Mouse (Mus musculus) urinary bladder, postnatal 36 days (tissue): ENCODE results near the gene Tpk1.

ENCODE experiments used
- DNase-seq, 2 experiments: peaks; one replicate each; pipeline ENCODE4 v3.0.0; 2022; ENCODE audit warnings: low spot score in 2 of 2, mixed read lengths in 1 of 2

Tpk1 gene

DNA sequence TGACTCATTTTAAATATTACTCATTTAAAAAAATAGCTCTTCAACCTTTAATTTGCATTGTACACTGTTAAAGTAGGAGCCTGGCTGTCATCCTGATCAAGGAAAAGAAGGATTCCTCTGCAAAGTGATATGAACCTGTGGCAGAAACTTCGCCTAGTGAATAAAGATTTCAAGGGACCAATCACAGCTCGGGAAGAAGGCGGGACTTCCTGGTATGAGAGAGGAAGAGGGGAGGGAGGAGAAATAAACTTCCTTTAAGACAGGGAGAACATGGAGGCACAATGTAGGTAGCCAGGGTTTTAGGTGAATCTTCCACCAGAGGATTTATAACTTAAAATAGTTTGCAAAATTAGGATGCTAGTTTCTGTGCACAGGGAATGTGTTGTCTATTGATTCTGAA, 223.9 kb downstream of the Tpk1 start:
- DNase-seq = no peak

DNA sequence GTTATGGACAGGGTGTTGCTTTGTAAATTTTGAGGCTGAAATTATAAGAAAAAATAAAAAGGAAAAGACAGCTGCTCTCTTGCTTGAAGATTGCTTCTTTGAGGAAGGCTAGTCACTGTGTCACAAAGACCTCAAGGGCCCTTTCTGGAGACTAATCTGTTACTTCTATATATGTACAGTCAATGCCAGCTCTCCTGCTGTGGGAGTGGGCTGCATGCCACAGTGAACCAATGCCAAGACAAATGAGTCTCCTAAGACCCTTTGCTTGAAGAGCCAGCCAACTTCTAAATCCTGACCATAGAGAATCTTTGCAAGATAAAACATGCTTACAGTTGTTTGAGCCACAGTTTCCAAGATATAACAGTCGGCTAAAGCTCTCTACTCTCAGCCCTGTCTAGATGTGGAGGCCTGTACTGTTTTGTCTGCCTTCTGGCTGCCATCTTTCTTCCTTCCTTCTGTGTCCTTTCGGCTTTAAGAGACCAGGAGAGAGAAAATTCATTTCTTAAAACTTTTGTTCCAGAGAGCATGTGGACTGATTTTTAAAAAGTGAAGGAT, 230.0 kb downstream of the Tpk1 start:
- no peak for DNase-seq

DNA sequence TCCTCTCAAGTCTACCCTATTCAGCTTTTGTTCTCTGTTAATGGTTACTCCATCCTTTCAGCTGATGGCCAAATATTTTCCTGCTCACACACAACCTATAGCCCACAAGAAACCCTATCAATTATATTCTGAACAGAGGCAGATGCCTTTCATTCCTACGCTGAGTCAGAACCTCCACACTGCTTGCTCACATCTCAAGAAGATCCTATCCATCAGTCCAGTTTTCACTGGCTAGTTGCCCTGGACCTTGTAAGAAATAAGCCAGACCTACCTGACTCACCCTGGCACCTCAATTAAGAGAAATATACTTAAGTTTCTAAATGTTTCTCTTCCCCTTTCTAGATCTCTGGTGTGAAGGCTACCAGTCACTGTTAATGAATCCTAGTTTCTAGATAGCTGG, 231.7 kb downstream of the Tpk1 start:
- DNase-seq = no peak

DNA sequence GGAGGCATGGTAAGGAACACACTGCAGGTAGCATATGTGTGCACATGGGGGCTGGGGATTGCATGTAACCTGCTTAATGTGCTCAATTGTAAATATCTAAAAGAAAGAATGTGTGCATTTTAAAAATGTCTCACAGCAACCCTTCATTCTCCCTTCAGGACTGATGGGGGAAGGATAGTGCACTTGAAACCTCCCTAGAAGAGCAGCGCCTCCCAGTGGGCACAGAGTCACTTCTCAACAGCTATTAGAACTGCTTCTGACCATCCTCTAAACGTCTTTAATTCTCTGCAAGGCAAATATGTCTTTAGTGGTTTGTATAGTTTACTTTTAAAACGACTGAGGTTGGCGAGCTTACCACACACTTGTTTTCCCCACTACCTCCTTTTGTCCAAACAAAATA, 241.1 kb downstream of the Tpk1 start:
- DNase-seq = no peak

DNA sequence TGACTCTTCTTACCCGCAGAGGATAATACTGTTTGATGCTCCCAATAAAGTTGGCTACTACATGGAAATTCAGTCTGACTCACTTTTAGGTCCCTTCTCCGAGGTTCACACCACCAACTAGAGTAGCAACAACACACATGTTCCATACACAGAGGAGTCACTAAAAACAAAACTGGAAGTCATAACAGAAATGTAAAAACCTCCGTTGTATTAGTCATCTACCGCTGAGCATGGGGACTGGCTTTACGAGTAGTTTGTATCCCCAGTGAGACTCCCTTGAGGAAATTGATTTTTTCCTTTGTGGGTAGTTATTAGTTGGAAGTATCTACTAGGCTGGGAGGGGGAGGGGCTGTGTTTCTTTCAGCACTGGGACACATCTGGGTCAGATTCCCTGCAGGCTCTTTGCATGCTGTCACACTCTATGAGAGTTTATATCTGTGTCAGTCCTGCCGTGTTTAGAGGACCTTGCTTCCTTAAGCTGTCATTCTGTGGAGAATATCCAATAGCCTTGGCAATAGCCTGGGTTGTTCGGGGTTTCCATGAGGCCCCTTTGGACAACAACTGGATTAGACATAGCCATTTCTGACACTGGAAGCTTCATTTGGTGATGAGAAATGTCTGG, 245.6 kb downstream of the Tpk1 start:
- DNase-seq = no peak

DNA sequence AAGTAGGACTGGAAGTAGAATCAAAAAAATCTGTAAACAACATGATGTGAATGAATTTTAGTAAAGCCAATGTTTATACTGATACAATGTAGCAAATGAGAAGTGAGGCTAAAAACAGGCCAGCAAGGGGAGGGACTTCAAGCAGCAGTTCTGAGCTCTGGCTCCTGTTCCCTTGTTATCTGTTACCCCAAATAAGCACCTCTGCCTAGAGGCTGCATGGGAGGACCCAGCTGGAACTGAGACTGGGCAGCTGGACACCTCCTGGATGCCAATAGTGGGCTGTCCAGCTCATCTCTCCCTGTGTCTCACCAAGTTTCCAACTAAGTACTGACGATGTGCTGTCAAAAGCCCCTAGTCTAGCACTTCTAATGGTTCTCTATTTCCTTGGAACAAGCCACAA, 257.1 kb downstream of the Tpk1 start:
- no peak for DNase-seq

DNA sequence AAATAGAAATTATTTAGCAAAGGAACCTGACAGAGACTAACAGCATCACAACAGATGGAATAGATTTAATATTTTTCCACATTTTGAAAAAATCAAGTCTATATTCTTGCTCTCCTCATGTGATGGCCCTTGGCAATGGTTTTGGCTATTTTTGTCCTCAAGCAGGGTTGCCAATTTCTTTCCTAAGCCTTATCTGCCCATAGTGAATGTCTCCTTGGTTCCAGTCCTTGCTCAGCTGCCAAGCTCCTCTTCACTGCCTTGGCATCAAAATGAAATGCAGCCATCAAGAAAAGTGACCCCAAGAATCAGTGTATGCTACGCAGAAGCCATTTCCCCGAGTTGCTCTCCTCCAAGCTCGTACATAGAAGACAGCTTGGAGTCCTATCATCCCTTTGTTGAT, 263.0 kb downstream of the Tpk1 start:
- DNase-seq = no peak

DNA sequence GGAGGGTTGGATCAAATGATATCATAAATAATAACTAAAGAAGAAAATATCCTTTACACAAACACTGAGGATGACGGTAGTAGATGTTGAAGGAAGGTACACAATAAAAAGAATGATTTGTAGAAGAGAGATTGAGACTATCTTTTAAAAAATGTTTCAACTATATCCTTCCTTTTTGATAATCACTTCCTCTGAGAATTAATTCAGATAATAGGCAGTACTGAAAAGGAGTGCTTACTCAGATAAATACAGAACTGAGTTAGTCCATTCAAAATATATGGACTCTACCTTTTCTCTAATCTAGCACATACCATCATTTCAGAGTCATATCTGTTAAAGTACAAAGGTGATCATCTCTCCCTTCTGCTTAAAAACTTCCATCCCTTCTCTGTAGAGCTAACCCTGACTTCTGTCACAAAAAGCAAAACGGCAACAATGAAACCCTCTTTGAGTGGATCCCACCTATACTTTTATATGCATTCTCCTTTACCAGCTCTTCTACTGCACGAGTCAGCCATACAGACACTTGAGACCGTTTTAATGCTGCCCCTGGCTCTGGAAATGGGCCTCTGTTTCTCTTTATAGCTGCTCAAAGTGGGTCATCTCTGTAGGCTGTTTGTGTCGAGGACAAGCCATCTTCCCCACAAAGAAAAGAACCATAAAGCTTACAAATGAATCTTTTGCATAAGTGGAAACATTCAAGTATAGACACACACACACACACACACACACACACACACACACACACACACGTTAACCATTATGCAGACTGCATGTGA, 263.7 kb downstream of the Tpk1 start:
- DNase-seq = no peak

DNA sequence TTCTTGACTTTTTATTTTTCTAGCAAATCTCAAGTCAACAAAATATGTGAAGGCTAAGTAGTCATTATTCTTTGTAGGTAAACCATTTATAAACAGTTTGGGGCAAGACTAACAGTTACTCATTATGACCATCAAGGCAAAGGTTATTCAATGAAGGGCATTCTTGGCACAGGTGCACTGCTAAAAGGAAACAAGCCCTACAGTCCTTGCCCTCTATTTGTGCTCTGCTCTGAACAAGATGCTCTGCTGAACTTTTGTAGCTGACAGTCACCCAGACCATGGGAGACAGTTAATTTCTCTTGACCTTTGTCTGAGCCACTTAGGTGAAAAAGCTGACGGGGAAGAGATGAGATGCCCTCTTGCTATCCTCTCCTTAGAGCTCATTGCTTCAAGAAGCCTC, 269.7 kb downstream of the Tpk1 start:
- no peak for DNase-seq

DNA sequence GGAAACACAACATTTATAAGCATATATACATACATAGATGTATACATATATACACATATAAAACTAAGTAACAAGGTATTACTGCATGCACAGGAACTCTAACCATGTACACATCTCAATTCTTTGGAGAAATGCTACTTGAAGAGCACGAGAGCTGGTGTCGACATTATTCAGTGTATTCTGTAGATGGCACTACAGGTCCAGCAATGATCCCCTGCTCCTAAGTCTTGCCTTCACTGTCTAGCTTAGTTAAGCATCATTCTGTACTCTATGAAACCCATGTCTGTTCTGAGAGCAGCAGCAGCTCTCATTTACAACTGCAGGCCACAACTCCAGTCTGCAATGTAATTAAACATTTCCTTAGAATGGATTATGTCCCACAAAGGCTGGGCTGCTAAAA, 270.5 kb downstream of the Tpk1 start:
- DNase-seq = no peak

DNA sequence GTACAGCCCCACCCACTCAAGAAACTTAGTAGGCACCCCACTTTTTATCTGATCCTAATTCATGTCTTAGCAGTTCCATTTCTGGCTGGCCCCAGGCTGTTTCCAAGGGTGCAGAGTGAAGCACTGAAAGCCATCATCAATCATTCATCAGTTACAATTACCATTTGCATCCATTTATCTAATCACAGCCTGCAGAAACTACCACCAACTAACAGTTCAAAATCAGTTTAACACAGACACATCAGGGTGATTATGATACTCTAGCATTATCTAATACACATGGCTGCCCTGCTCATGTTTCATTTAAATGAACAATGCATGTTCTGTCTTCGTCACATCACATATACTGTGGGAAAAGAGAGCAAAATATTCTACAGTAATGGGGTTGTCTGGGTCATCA, 274.7 kb downstream of the Tpk1 start:
- DNase-seq = no peak

DNA sequence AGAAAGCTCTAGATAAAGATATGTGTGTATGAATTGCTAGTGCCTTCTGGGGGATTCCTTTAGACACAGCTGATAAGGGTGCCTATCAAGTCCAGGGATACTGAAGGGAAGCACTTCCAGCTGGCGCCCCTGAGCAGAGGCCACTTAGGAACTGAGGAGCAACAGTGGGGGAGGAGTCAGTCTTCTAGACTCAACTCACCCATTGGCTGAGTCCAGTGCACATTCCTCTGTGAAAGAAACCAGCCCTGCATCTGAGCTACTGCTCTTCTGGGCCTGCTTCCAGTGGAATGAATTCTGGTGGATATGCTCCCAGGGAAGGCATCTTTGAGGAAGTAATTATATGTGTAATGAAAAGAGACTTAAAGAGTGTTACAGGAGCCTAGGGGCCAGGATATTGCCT, 278.8 kb downstream of the Tpk1 start:
- DNase-seq = no peak

DNA sequence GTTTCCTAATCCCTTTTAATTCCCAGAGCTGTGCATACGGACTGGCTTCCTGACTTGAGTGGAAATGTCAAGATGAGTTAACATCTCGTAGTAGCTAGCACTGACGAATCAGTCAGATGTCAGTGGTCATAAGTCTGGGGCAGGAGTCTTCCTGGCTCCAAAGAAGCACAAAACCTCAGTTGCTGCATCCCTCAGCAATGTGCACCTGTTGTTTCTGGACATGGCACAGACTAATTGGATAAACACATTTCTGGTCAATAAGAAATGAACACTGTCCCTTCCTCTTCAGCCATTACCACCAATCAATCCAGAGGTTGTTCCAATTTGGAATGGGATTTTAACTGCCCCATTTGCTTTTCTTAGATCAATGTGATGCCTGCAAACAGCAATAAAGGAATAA, 281.2 kb downstream of the Tpk1 start:
- DNase-seq = no peak

DNA sequence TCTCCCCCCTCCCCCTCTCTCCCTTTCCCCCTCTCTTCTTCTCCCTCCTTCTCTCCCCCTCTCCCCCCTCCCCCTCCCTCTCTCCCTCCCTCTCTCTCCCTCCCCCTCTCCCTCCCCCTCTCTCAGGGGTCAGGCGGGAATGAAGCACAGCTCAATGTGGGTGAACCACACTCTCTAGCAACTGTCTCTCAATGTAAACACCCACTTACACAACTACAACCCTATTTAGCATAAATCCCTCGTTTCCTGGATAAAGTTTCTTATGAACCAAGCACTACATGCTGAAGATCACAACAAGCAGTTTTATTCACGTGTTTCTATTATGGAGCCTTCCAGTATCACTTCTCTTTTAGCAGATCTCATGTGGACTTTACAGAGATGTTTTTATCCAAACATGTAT, 281.8 kb downstream of the Tpk1 start:
- no peak for DNase-seq

DNA sequence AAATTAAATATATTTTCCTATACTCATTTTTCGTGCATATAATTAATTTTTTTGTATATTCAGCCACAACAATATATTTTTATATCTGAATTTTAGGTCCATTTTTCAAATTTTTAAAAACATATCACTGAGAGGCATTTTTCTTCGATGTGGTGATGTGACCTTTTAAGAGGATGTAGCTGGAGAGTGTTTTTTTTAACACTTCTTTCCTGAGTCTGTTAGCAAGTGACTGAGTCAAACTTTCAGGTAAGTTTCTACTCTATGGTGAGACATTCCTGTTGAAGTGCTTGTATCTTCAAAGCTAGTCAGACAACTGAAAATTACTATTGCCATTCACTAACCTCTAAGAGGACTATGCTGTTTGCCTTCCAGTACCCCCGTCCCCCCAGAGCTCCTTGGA, 283.3 kb downstream of the Tpk1 start:
- DNase-seq = no peak

DNA sequence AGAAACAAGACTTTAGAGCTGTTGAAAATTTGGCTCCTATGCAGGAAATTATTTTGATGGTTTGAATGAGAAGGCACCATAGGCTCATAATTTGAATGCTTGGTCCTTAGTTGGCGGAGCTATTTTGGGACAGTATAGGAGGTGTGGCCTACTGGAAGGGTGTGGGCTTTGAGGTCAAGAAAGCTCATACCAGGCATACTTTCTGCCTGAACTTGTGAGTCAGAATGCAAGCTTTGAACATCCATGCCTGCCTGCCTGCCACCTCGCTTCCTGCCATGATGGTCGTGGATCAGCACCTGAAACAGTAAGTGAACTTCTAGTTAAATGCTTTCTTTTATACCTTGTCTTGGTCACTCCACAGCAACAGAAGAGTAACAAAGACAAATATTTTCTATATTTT, 283.8 kb downstream of the Tpk1 start:
- no peak for DNase-seq

DNA sequence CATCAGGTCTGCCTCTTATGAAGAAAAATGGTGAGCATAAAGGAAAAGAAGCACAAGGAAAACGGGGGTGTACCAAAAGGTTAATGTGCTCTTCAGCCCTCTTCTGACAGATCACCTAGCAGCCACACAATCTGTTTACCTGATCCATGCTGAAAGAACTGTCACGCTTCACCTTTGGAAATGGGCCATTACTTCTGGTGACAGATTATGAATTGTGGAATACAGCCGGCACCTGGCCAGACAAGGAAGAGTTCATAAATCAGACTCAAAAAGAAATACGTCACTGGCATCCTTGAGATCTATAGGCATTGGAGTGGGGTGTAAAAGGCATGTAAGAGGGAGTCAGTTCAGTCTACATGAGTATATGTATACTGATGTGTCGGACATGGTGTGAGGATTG, 292.9 kb downstream of the Tpk1 start:
- no peak for DNase-seq

DNA sequence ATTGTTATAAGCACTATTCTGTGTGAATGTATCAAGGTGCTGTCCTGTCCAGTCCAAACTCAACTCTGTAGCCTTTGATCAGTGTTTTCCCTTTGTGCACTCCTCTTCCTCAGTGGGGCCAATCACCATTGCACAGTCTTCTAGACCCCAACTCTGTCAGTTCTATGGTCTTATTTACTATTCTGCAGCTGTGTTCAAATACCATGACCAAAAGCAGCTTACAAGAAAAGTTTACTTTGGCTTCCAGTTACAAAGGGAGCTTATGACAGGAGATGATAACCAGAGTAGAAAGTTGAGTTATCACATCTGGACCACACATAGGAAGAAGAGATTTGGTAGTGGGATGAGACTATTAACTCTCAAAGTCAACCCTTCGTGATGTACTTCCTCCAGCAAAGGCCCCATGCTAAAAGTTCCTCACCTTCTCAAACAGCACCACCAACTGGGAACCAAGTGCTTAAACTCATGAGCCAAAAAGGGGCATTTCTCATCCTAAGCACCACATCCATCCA, 298.6 kb downstream of the Tpk1 start:
- DNase-seq = no peak

DNA sequence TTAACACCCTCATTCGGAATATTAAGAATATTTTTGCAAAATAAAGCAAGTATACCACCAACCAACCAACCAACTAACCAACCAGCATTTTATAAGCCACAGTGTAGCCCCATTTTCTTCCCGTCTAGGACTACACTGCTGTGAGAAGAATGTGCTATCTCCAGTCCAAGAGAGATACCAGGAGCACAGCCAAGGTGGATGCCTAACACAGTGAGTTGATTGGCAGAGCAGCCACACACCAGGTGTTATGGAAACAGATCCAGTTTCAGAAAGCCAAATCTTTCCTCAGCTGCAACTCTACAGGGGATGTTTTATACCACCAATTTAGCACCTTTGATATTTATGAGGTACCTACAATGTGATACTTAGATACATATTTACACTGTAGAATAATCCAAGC, 299.1 kb downstream of the Tpk1 start:
- DNase-seq = no peak

DNA sequence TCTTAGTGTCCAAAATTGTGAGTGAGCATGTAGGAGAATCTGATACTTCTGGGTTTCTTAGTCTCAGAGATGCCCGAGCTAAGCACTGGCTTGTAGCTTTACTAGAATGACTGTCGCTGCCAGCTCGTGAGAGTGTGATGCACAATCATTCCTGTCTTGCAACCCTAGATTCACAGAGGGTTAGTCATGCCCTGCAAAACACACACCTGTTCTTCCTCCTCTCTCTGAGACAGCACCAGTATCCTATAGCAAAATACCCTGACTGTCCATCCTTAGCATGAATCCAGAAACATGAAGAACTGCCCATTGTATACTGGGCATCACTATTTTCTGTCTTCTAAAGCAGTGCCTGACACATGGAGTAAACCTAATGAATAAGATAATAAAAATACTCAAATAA, 302.2 kb downstream of the Tpk1 start:
- no peak for DNase-seq

DNA sequence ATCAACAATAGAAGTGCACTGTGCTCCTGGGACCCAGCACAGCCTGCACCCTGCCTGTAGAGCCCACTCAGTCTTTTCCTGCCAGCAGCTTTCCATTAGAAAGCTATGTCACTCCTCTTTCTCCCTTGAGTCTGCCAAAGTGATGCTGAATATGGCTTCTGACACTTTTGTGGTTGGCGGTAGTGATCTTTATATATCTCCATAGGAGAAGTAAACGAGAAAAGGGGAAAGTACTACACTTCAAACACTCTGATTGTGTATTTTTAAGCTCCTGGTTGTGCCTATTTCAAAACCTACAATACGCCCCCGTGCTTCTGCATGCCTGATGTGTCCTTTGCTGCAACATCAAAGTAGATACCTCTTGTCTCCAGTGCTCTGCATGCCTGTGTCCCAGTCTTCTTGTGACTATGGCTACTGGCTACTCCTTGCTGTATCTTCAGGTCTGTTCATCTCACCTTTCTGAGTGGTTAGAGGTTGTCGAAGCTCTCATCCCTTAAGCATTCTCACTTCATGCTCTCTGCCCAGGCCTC, 302.7 kb downstream of the Tpk1 start:
- DNase-seq = no peak

DNA sequence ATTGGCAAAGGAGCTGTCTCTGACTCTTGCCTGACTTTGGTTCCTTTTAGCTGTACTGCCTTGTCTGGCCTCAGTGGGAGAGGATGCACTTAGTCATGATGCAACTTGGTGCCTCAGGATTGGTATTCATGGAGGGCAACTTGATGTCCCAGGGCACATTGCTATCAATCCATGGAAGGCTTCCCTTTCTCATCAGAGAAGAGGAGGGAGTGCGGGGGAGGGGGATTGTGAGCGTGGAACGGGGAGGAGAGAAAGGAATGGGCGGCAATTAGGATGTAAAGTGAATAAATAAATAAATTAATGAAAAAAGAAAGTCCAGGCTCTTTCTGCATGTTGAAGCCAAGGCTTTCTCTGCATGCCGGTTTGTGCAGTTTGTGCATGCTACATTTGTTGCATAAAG, 304.8 kb downstream of the Tpk1 start:
- no peak for DNase-seq

DNA sequence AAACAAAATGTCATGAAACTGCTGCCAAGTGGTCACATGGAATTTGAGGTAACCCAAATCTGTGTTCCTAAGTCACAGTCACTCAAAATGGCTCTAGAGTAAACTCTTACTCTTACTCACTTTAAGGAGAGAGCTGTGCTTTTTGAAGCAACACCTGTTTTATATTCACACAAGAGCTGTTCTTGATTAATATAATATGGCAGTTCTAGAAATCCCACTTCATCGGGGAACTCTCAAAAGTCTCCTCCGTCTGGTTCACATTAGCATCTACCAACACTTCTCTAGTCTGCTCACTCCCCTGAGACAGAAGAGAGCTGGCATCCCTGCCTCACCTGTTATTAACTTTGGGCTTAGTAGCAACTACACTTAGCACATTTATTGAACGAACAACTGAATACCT, 305.9 kb downstream of the Tpk1 start:
- DNase-seq = no peak
